Mouse (Mus musculus) C2C12 (cell line): ENCODE results near the gene Fam193a.

Source experiments
- CEBPB ChIP-seq: IDR thresholded peaks from one replicate; pipeline ENCODE4 v1.6.1; 2011; ENCODE audit warnings: low read depth, mild to moderate bottlenecking, control low read depth, moderate library complexity
- MYOG ChIP-seq: IDR thresholded peaks from one replicate; pipeline ENCODE4 v1.6.1; 2011; ENCODE audit not compliant: control insufficient read depth, insufficient read length; ENCODE audit errors: extremely low read depth

DNA sequence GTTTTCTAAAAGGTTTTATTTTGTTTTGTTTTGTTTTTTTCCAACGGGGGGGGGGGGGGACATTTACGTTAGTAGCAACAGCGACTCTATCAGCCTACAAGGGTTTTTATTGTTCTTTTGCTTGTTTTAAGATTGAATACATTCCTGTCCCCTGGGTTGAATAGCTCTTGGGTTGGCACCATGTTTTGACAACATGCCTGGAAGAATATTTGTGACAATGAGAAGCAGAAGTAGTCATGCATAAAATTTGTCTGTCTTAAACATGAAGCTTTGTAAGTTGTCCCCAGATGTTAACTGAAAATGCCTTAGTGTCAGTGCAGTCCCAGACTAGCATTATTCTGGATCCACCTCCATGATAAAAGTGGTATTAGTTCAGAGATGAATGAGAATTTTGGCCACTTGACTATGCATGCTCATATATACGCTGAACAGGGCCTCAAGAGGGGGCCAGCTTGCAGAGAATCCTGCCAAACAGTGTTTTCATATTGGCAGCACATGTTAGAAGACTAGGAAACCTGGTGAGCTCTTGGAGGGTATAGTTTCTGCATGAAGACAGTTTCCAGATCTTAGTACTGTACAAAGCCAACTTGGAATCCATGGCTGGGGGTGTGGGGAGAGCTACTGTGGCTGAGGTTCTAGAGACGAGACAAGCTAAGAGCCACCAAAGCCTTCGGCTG is 119.1 kb downstream of the Fam193a start:
- TF ChIP-seq CEBPB (no peak), MYOG (no peak)
